Mouse (Mus musculus): ENCODE results near the gene Insyn1. TPM values are rescaled to one million over a fixed set of nuclear protein-coding genes. Genes with fewer than 3 reads are reported as not detected.

The Insyn1 gene
- polyA plus RNA-seq, 1 experiment from 2014 or later = 2.4 TPM

DNA sequence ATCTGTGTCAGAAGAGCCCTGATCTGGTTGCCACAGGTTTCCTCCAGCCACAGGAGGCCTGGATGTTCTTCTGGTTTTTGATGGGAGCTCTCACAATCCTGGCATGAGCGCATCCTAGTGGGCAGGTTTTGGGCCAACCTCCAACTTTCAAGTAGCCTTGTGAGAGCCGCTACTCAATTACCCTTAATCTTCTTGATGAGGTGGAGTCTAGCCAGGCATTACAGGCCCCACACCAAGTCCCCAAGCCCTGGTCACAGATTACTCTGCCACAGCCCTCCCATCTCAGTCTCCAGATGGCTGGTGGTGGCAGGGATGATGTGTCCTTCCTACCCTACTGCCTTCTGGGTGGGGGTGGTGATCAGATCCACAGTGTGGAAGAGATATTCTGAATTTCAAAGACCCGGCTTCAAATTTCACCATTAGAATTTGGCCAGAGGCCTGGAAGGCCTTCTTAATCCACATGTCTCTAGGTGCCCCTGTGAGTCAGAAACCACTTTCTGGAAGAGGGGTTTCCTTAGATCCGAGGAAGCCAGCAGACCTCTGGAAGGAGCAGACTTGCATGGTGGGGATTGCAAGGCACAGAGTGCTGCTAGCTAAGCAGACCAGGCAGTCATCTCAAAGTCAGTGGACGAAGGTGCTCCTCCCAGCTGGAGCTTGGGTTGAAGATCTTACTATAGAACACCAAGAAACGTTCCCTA, 29.4 kb upstream of the Insyn1 start:
- DNase-seq (ENCODE audit: low spot score) = no peak
- no peak overlapping the region for H3K9ac ChIP-seq (ENCODE audit: low read length)

GRCm38 (mm10) chr9:58467345-58468025, 20.9 kb upstream of the Insyn1 start:
- Histone ChIP-seq H3K9ac (ENCODE audit: low read length) (no peak overlapping the region), H3K36me3 (ENCODE audit: control insufficient read depth, insufficient read depth, low read length) (no peaks in the 10 kb centered on the region), H3K27me3 (ENCODE audit: control insufficient read depth, insufficient read depth, low read length) (no peaks in the 10 kb centered on the region), H3K9me3 (ENCODE audit: control insufficient read depth, low read length) (no peaks in the 10 kb centered on the region), H3K4me2 (ENCODE audit: low read depth, low read length, severe bottlenecking) (no peak overlapping the region), H3K4me3 (ENCODE audit: low read depth, low read length) (no peak overlapping the region), H3K4me1 (replicated peaks; ENCODE audit: control insufficient read depth, insufficient read depth, low read length) (no peaks in the 10 kb centered on the region), H3K27ac (ENCODE audit: low read depth, low read length) (no peak overlapping the region)
- WGBS = 62% methylated on average over 5 of the region's 5 CpGs
- ATAC-seq (replicated peaks; ENCODE audit: low FRiP score) = no peak
- no peak for DNase-seq (ENCODE audit: low spot score)

More for the DNA sequence above, 29.4 kb upstream of the Insyn1 start:
- Histone ChIP-seq H3K4me1 (replicated peaks; ENCODE audit: control insufficient read depth, insufficient read depth, low read length) (peaks cover 22% of the 10 kb centered on the region), H3K4me2 (ENCODE audit: low read depth, low read length, severe bottlenecking) (no peak overlapping the region), H3K36me3 (ENCODE audit: control insufficient read depth, insufficient read depth, low read length) (no peaks in the 10 kb centered on the region), H3K27ac (ENCODE audit: low read depth, low read length) (no peak overlapping the region), H3K9me3 (ENCODE audit: control insufficient read depth, low read length) (no peaks in the 10 kb centered on the region), H3K27me3 (ENCODE audit: control insufficient read depth, insufficient read depth, low read length) (no peaks in the 10 kb centered on the region), H3K4me3 (ENCODE audit: low read depth, low read length) (no peak overlapping the region)
- WGBS = 81% methylated on average over 6 of the region's 6 CpGs
- ATAC-seq (replicated peaks; ENCODE audit: low FRiP score) = no peak

- no peak overlapping the region for H3K4me2 ChIP-seq (ENCODE audit: low read depth, low read length, severe bottlenecking)
- no peak for ATAC-seq (replicated peaks; ENCODE audit: low FRiP score)
- H3K27me3 ChIP-seq (ENCODE audit: control insufficient read depth, insufficient read depth, low read length) = no peaks in the 10 kb centered on the region
- H3K36me3 ChIP-seq (ENCODE audit: control insufficient read depth, insufficient read depth, low read length) = no peaks in the 10 kb centered on the region
- peaks cover 6% of the 10 kb centered on the region; the same call in 1 of the 2 replicates for H3K4me1 ChIP-seq (replicated peaks; ENCODE audit: control insufficient read depth, insufficient read depth, low read length)
- no peak for DNase-seq (ENCODE audit: low spot score)
- 57% methylated on average over 6 of the region's 6 CpGs for WGBS
- H3K27ac ChIP-seq (ENCODE audit: low read depth, low read length) = no peak overlapping the region
- H3K4me3 ChIP-seq (ENCODE audit: low read depth, low read length) = no peak overlapping the region
- no peak overlapping the region for H3K9ac ChIP-seq (ENCODE audit: low read length)
- H3K9me3 ChIP-seq (ENCODE audit: control insufficient read depth, low read length) = no peaks in the 10 kb centered on the region
Measured at GRCm38 (mm10) chr9:58470466-58470865, 17.9 kb upstream of the Insyn1 start.

DNA sequence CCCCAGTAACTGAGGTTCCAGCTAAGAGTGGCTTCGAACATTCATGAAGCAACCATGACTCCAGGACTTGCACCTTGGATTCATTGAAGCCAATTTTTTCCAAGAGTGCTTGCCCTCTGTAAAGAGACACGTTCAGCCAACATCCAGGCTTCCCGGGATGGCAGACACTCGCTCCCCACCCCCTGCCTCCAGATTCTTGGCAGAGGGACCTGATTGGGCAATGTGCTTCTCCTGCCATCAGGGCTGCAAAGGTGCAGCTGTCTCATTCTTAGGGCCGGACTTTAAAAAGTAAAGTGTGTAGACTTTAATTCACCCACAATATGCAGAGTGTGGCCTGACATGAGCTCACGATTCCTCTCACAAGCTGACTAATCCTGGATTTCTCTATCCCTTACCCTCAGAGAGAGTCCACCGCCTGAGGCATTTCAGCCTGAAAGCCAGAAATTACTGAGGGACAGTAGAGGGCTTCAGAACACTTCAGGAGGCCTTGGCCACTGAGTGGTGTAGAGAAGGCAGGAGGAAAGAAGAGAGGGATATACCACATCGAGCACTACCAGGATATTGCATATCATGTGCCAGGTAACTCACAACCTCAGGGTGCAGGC, 15.1 kb upstream of the Insyn1 start:
- Histone ChIP-seq H3K27ac (ENCODE audit: low read depth, low read length) (no peak overlapping the region), H3K4me2 (ENCODE audit: low read depth, low read length, severe bottlenecking) (no peak overlapping the region), H3K9me3 (ENCODE audit: control insufficient read depth, low read length) (no peaks in the 10 kb centered on the region), H3K36me3 (ENCODE audit: control insufficient read depth, insufficient read depth, low read length) (no peaks in the 10 kb centered on the region), H3K4me3 (ENCODE audit: low read depth, low read length) (no peak overlapping the region), H3K4me1 (replicated peaks; ENCODE audit: control insufficient read depth, insufficient read depth, low read length) (peaks cover 6% of the 10 kb centered on the region; the same call in 1 of the 2 replicates), H3K27me3 (ENCODE audit: control insufficient read depth, insufficient read depth, low read length) (no peaks in the 10 kb centered on the region), H3K9ac (ENCODE audit: low read length) (no peak overlapping the region)
- 78% methylated on average over 8 of the region's 8 CpGs for WGBS
- no peak for ATAC-seq (replicated peaks; ENCODE audit: low FRiP score)
- no peak for DNase-seq (ENCODE audit: low spot score)

DNA sequence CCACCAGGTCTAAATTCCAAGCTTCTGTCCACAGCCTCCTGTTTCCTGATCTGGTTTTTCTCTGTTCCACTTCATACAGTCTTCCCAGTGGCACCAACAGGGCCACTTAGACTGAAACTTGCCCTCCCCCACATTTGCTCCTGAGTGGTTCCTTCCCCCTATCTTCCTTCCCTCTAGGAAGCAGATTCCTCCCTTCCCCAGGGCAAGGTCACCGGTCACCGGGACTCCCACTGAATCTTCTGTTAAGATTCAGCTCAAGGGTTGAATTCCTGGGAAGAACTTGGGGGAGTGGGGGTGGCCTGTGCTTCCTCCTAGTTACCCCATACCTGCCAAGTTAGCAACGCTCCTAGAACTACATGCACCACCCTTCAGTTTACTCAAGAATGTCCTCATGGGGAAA, 1.3 kb upstream of the Insyn1 start:
- peaks cover 16% of the 10 kb centered on the region for H3K27me3 ChIP-seq (ENCODE audit: control insufficient read depth, insufficient read depth, low read length)
- peaks cover 8% of the 10 kb centered on the region for H3K4me1 ChIP-seq (replicated peaks; ENCODE audit: control insufficient read depth, insufficient read depth, low read length)
- H3K9ac ChIP-seq (ENCODE audit: low read length) = no peak overlapping the region
- DNase-seq (ENCODE audit: low spot score) (no peak), ATAC-seq (replicated peaks; ENCODE audit: low FRiP score) (no peak)
- H3K36me3 ChIP-seq (ENCODE audit: control insufficient read depth, insufficient read depth, low read length) = no peaks in the 10 kb centered on the region
- no peak overlapping the region for H3K4me3 ChIP-seq (ENCODE audit: low read depth, low read length)
- no peaks in the 10 kb centered on the region for H3K9me3 ChIP-seq (ENCODE audit: control insufficient read depth, low read length)
- no peak overlapping the region for H3K4me2 ChIP-seq (ENCODE audit: low read depth, low read length, severe bottlenecking)
- WGBS = 24% methylated on average over 3 of the region's 3 CpGs
- no peak overlapping the region for H3K27ac ChIP-seq (ENCODE audit: low read depth, low read length)

- ATAC-seq (replicated peaks; ENCODE audit: low FRiP score) (0 out of 2 replicates have a peak, but pooled peaks have one; percentile 22), DNase-seq (ENCODE audit: low spot score) (peak; percentile 66)
- peak overlapping the region; percentile 100 for H3K4me2 ChIP-seq (ENCODE audit: low read depth, low read length, severe bottlenecking)
- peak overlapping the region; percentile 64 for H3K4me3 ChIP-seq (ENCODE audit: low read depth, low read length)
- H3K36me3 ChIP-seq (ENCODE audit: control insufficient read depth, insufficient read depth, low read length) = no peaks in the 10 kb centered on the region
- peaks cover 8% of the 10 kb centered on the region for H3K4me1 ChIP-seq (replicated peaks; ENCODE audit: control insufficient read depth, insufficient read depth, low read length)
- peaks cover 16% of the 10 kb centered on the region for H3K27me3 ChIP-seq (ENCODE audit: control insufficient read depth, insufficient read depth, low read length)
- WGBS = 1% methylated on average over 13 of the region's 13 CpGs
- no peak overlapping the region for H3K27ac ChIP-seq (ENCODE audit: low read depth, low read length)
- peak overlapping the region; percentile 74 for H3K9ac ChIP-seq (ENCODE audit: low read length)
- no peaks in the 10 kb centered on the region for H3K9me3 ChIP-seq (ENCODE audit: control insufficient read depth, low read length)
Measured at GRCm38 (mm10) chr9:58489133-58489864, 896 bp downstream of the Insyn1 start.

- Histone ChIP-seq H3K27me3 (ENCODE audit: control insufficient read depth, insufficient read depth, low read length) (peaks cover 16% of the 10 kb centered on the region), H3K4me3 (ENCODE audit: low read depth, low read length) (peak overlapping the region; percentile 64), H3K4me2 (ENCODE audit: low read depth, low read length, severe bottlenecking) (peak overlapping the region; percentile 100), H3K9ac (ENCODE audit: low read length) (peak overlapping the region; percentile 74), H3K36me3 (ENCODE audit: control insufficient read depth, insufficient read depth, low read length) (no peaks in the 10 kb centered on the region), H3K9me3 (ENCODE audit: control insufficient read depth, low read length) (no peaks in the 10 kb centered on the region), H3K4me1 (replicated peaks; ENCODE audit: control insufficient read depth, insufficient read depth, low read length) (peaks cover 8% of the 10 kb centered on the region), H3K27ac (ENCODE audit: low read depth, low read length) (no peak overlapping the region)
- 4% methylated on average over 7 of the region's 7 CpGs for WGBS
- DNase-seq (ENCODE audit: low spot score) (no peak), ATAC-seq (replicated peaks; ENCODE audit: low FRiP score) (no peak)
Measured at GRCm38 (mm10) chr9:58489865-58490165, 1.4 kb downstream of the Insyn1 start.

GRCm38 (mm10) chr9:58490391-58490790, 2.0 kb downstream of the Insyn1 start:
- Histone ChIP-seq H3K9me3 (ENCODE audit: control insufficient read depth, low read length) (no peaks in the 10 kb centered on the region), H3K4me1 (replicated peaks; ENCODE audit: control insufficient read depth, insufficient read depth, low read length) (peaks cover 8% of the 10 kb centered on the region), H3K27ac (ENCODE audit: low read depth, low read length) (no peak overlapping the region), H3K4me2 (ENCODE audit: low read depth, low read length, severe bottlenecking) (peak overlapping the region; percentile 100; the same call in 1 of the 2 replicates), H3K27me3 (ENCODE audit: control insufficient read depth, insufficient read depth, low read length) (peaks cover 16% of the 10 kb centered on the region), H3K9ac (ENCODE audit: low read length) (no peak overlapping the region), H3K36me3 (ENCODE audit: control insufficient read depth, insufficient read depth, low read length) (no peaks in the 10 kb centered on the region), H3K4me3 (ENCODE audit: low read depth, low read length) (no peak overlapping the region)
- DNase-seq (ENCODE audit: low spot score) (no peak), ATAC-seq (replicated peaks; ENCODE audit: low FRiP score) (no peak)
- 70% methylated on average over 2 of the region's 2 CpGs for WGBS
